Comparison of ENCODE assay signal across 21 mouse cellular contexts in genomic region chr3:108090561-108090960, GRCm38 (mm10). TPM values are rescaled to one million over a fixed set of nuclear protein-coding genes. Genes with fewer than 3 reads are reported as not detected.
A peak's percentile ranks its signal among the peaks of the same experiment; 100 is the strongest.
DNase-seq lines count a peak whose midpoint lies in the region; ATAC-seq and TF ChIP-seq lines count a peak whose summit lies in the region.
"Had no signal": no experiment of that assay in that cellular context is flagged by ENCODE, and none has a peak within 500 bp of the region (broad histone marks: within the 10 kb centered on the region; RNA-seq: fewer than 3 reads in every experiment).

No protein-coding gene starts in this region.

- no peaks in the 10 kb centered on the region for H3K9me3 ChIP-seq in heart, embryonic 10.5 days
- no peaks in the 10 kb centered on the region for H3K9me3 ChIP-seq in heart, embryonic 11.5 days (replicated peaks; ENCODE audit: control insufficient read depth, low read length)
- H3K9me3 ChIP-seq in embryonic facial prominence, embryonic 15.5 days (replicated peaks): no peaks in the 10 kb centered on the region
- H3K9me3 ChIP-seq in stomach, embryonic 16.5 days (replicated peaks; ENCODE audit: control insufficient read depth, low read length): no peaks in the 10 kb centered on the region
- H3K9me3 ChIP-seq: embryonic facial prominence, embryonic 13.5 days; forebrain, embryonic 15.5 days; hindbrain, embryonic 12.5 days had no signal

- no peak for TF ChIP-seq POLR2A in embryonic fibroblast, embryonic 13.5 days (IDR thresholded peaks at IDR 0.05; ENCODE audit: low read depth, low read length)

- H3K27ac ChIP-seq in heart, embryonic 10.5 days: no peak overlapping the region
- H3K27ac ChIP-seq in heart, embryonic 11.5 days (ENCODE audit: low read depth, low read length): no peak overlapping the region
- H3K27ac ChIP-seq in embryonic facial prominence, embryonic 15.5 days (replicated peaks): peak overlapping the region; percentile 48; the same call in 1 of the 2 replicates
- H3K27ac ChIP-seq in embryonic fibroblast, embryonic 13.5 days (ENCODE audit: insufficient read depth, low read length): peak overlapping the region; percentile 88
- H3K27ac ChIP-seq in stomach, embryonic 16.5 days (ENCODE audit: low read length): peak overlapping the region; percentile 57; the same call in 1 of the 2 replicates
- H3K27ac ChIP-seq: forebrain, embryonic 15.5 days; heart, adult 2 months; hindbrain, embryonic 12.5 days had no signal

- H3K4me1 ChIP-seq in heart, embryonic 10.5 days: peaks cover 36% of the 10 kb centered on the region
- H3K4me1 ChIP-seq in heart, embryonic 11.5 days (ENCODE audit: control insufficient read depth, insufficient read depth, low read length): peaks cover 16% of the 10 kb centered on the region
- H3K4me1 ChIP-seq in embryonic facial prominence, embryonic 15.5 days: peaks cover 40% of the 10 kb centered on the region
- peaks cover 12% of the 10 kb centered on the region for H3K4me1 ChIP-seq in embryonic fibroblast, embryonic 13.5 days (ENCODE audit: control insufficient read depth, insufficient read depth, low read length)
- peaks cover 28% of the 10 kb centered on the region for H3K4me1 ChIP-seq in stomach, embryonic 16.5 days (ENCODE audit: control insufficient read depth, insufficient read depth, low read length)

- no peaks in the 10 kb centered on the region for H3K36me3 ChIP-seq in heart, embryonic 10.5 days
- no peaks in the 10 kb centered on the region for H3K36me3 ChIP-seq in heart, embryonic 11.5 days (ENCODE audit: control insufficient read depth, insufficient read depth, low read length)
- H3K36me3 ChIP-seq in embryonic facial prominence, embryonic 15.5 days: no peaks in the 10 kb centered on the region
- no peaks in the 10 kb centered on the region for H3K36me3 ChIP-seq in stomach, embryonic 16.5 days (ENCODE audit: control insufficient read depth, insufficient read depth, low read length)
- H3K36me3 ChIP-seq: embryonic facial prominence, embryonic 13.5 days; forebrain, embryonic 15.5 days; hindbrain, embryonic 12.5 days had no signal

- H3K9ac ChIP-seq in heart, embryonic 11.5 days (ENCODE audit: low read depth, low read length): no peak overlapping the region
- no peak overlapping the region for H3K9ac ChIP-seq in embryonic facial prominence, embryonic 15.5 days
- no peak overlapping the region for H3K9ac ChIP-seq in stomach, embryonic 16.5 days (ENCODE audit: low read length)
- H3K9ac ChIP-seq: embryonic facial prominence, embryonic 13.5 days; forebrain, embryonic 15.5 days; hindbrain, embryonic 12.5 days had no signal

- no peak overlapping the region for H3K4me3 ChIP-seq in heart, embryonic 10.5 days
- no peak overlapping the region for H3K4me3 ChIP-seq in heart, embryonic 11.5 days (ENCODE audit: low read depth, low read length)
- no peak overlapping the region for H3K4me3 ChIP-seq in embryonic facial prominence, embryonic 15.5 days (replicated peaks)
- H3K4me3 ChIP-seq in embryonic fibroblast, embryonic 13.5 days (ENCODE audit: insufficient read depth, low read length): no peak overlapping the region
- H3K4me3 ChIP-seq in stomach, embryonic 16.5 days (replicated peaks; ENCODE audit: low read length): no peak overlapping the region
- H3K4me3 ChIP-seq: embryonic facial prominence, embryonic 13.5 days; erythroblast, embryonic 14.5 days; forebrain, embryonic 15.5 days; heart, adult 2 months; hindbrain, embryonic 12.5 days had no signal

- H3K4me2 ChIP-seq in heart, embryonic 11.5 days: no peak overlapping the region
- no peak overlapping the region for H3K4me2 ChIP-seq in embryonic facial prominence, embryonic 15.5 days (replicated peaks)
- no peak overlapping the region for H3K4me2 ChIP-seq in stomach, embryonic 16.5 days (ENCODE audit: low read depth, low read length)
- H3K4me2 ChIP-seq: embryonic facial prominence, embryonic 13.5 days; forebrain, embryonic 15.5 days; hindbrain, embryonic 12.5 days had no signal

- peaks cover 4% of the 10 kb centered on the region; the same call in 1 of the 2 replicates for H3K27me3 ChIP-seq in heart, embryonic 10.5 days (ENCODE audit: insufficient read depth, poor library complexity, severe bottlenecking)
- no peaks in the 10 kb centered on the region for H3K27me3 ChIP-seq in heart, embryonic 11.5 days (ENCODE audit: control insufficient read depth, insufficient read depth, low read length)
- no peaks in the 10 kb centered on the region for H3K27me3 ChIP-seq in embryonic facial prominence, embryonic 15.5 days
- H3K27me3 ChIP-seq in stomach, embryonic 16.5 days (ENCODE audit: control insufficient read depth, insufficient read depth, low read length): no peaks in the 10 kb centered on the region
- H3K27me3 ChIP-seq: embryonic facial prominence, embryonic 13.5 days; forebrain, embryonic 15.5 days; hindbrain, embryonic 12.5 days had no signal

- DNase-seq in heart, embryonic 10.5 days (ENCODE audit: low spot score): peak; percentile 39
- no peak for DNase-seq in left cerebral cortex, adult 8-10 months (ENCODE audit: low spot score in 2 of 2)
- no peak for DNase-seq in left cerebral cortex, adult 11 months (ENCODE audit: low spot score)
- DNase-seq: adrenal gland, postnatal 14 days; cerebellum, adult 18-20 months; cerebellum, postnatal 10 days; embryo, embryonic 11 days; gastrocnemius, postnatal 10 days; heart, adult 2 months; heart, postnatal 4 days had no signal

- TF ChIP-seq CTCF in embryonic fibroblast, embryonic 13.5 days (IDR thresholded peaks at IDR 0.05; ENCODE audit: borderline replicate concordance, insufficient read depth, low read length): no peak

- ATAC-seq in heart, embryonic 11.5 days (replicated peaks; ENCODE audit: insufficient number of reproducible peaks, low FRiP score, low TSS enrichment): no peak
- ATAC-seq in embryonic facial prominence, embryonic 15.5 days (ENCODE audit: insufficient number of reproducible peaks, low FRiP score, low TSS enrichment, low read depth): no peak
- no peak for ATAC-seq in stomach, embryonic 16.5 days (ENCODE audit: insufficient read depth, low FRiP score)
- ATAC-seq: forebrain, embryonic 15.5 days; hindbrain, embryonic 16.5 days; inflammation-experienced regulatory T-cells, adult 6 months; intestine, postnatal 0 days had no signal

- WGBS in heart, embryonic 10.5 days: 84% methylated on average over 2 of the region's 2 CpGs
- WGBS in heart, embryonic 11.5 days (ENCODE audit: insufficient replicate concordance): 83% methylated on average over 2 of the region's 2 CpGs
- 72% methylated on average over 2 of the region's 2 CpGs for WGBS in embryonic facial prominence, embryonic 15.5 days
- WGBS in stomach, embryonic 16.5 days: 83% methylated on average over 2 of the region's 2 CpGs

RNA-seq across cellular contexts. Expression of gene Gnat2, which starts 2.0 kb away (rescaled TPM):
- polyA plus RNA-seq in heart, embryonic 10.5 days (2016; fragmentation: Nextera tagmentation; extraction: Ambion mirVana): 1.1 and 1.9 TPM in 2 replicates
- 1.1 and 1.3 TPM in 2 replicates for polyA plus RNA-seq in heart, embryonic 11.5 days (2014; fragmentation: Nextera tagmentation; extraction: Ambion mirVana)
- 0.39 and 0.61 TPM in 2 replicates for polyA plus RNA-seq in embryonic facial prominence, embryonic 15.5 days (2015; fragmentation: Nextera tagmentation; extraction: Ambion mirVana)
- 1.0 and 1.1 TPM in 2 replicates for polyA plus RNA-seq in embryonic fibroblast, embryonic 13.5 days (2011; ENCODE audit: insufficient read length, low read depth, missing spikeins)
- polyA plus RNA-seq in stomach, embryonic 16.5 days (2015; fragmentation: Nextera tagmentation; extraction: Ambion mirVana): 1.3 TPM in 2 replicates
- under 1 TPM in 2 of 4 experiments, not detected in 2; 0.21 to 0.46 TPM for total RNA-seq in left cerebral cortex, adult 8-10 months (2022)
- polyA plus RNA-seq: heart, adult 2 months; inflammation-experienced regulatory T-cells, adult 6 months had no signal

RNA-seq across cellular contexts. Expression of gene Ampd2, which starts 4.1 kb away (rescaled TPM):
- polyA plus RNA-seq in heart, embryonic 10.5 days (2016; fragmentation: Nextera tagmentation; extraction: Ambion mirVana): 57.5 and 62.8 TPM in 2 replicates
- polyA plus RNA-seq in heart, embryonic 11.5 days (2014; fragmentation: Nextera tagmentation; extraction: Ambion mirVana): 30.6 and 32.1 TPM in 2 replicates
- polyA plus RNA-seq in embryonic facial prominence, embryonic 15.5 days (2015; fragmentation: Nextera tagmentation; extraction: Ambion mirVana): 44.3 and 44.9 TPM in 2 replicates
- polyA plus RNA-seq in embryonic fibroblast, embryonic 13.5 days (2011; ENCODE audit: insufficient read length, low read depth, missing spikeins): 48.3 and 50.0 TPM in 2 replicates
- 49.8 and 51.9 TPM in 2 replicates for polyA plus RNA-seq in stomach, embryonic 16.5 days (2015; fragmentation: Nextera tagmentation; extraction: Ambion mirVana)
- total RNA-seq in left cerebral cortex, adult 8-10 months (2022): 10 to 100 TPM; 56.4 to 61.4 (median 58.1) TPM

RNA-seq across cellular contexts. Expression of gene Gstm4, which starts 45.9 kb away (rescaled TPM):
- 16.9 and 21.1 TPM in 2 replicates for polyA plus RNA-seq in heart, embryonic 10.5 days (2016; fragmentation: Nextera tagmentation; extraction: Ambion mirVana)
- polyA plus RNA-seq in heart, embryonic 11.5 days (2014; fragmentation: Nextera tagmentation; extraction: Ambion mirVana): 14.7 and 17.7 TPM in 2 replicates
- 12.7 and 15.3 TPM in 2 replicates for polyA plus RNA-seq in embryonic facial prominence, embryonic 15.5 days (2015; fragmentation: Nextera tagmentation; extraction: Ambion mirVana)
- 11.1 and 11.5 TPM in 2 replicates for polyA plus RNA-seq in embryonic fibroblast, embryonic 13.5 days (2011; ENCODE audit: insufficient read length, low read depth, missing spikeins)
- polyA plus RNA-seq in stomach, embryonic 16.5 days (2015; fragmentation: Nextera tagmentation; extraction: Ambion mirVana): 26.5 and 29.6 TPM in 2 replicates
- 10 to 100 TPM in 3 of 4 experiments, 1 to 10 TPM in 1; 10.0 to 12.6 (median 11.2) TPM for total RNA-seq in left cerebral cortex, adult 8-10 months (2022)

RNA-seq across cellular contexts. Expression of gene Gnai3, which starts 55.4 kb away (rescaled TPM):
- polyA plus RNA-seq in heart, embryonic 10.5 days (2016; fragmentation: Nextera tagmentation; extraction: Ambion mirVana): 106 and 131 TPM in 2 replicates
- polyA plus RNA-seq in heart, embryonic 11.5 days (2014; fragmentation: Nextera tagmentation; extraction: Ambion mirVana): 91.3 and 102 TPM in 2 replicates
- 154 and 161 TPM in 2 replicates for polyA plus RNA-seq in embryonic facial prominence, embryonic 15.5 days (2015; fragmentation: Nextera tagmentation; extraction: Ambion mirVana)
- polyA plus RNA-seq in embryonic fibroblast, embryonic 13.5 days (2011; ENCODE audit: insufficient read length, low read depth, missing spikeins): 138 and 152 TPM in 2 replicates
- polyA plus RNA-seq in stomach, embryonic 16.5 days (2015; fragmentation: Nextera tagmentation; extraction: Ambion mirVana): 177 and 182 TPM in 2 replicates
- 10 to 100 TPM; 25.0 to 28.1 (median 25.9) TPM for total RNA-seq in left cerebral cortex, adult 8-10 months (2022)

Comparison
In these comparisons a context has a peak if more than half of its experiments do, and no peak if none do; other contexts are left out.
1. H3K27ac ChIP-seq: peak in embryonic facial prominence, embryonic 15.5 days (single experiment), embryonic fibroblast, embryonic 13.5 days (single experiment) and stomach, embryonic 16.5 days (single experiment); none in heart, embryonic 10.5 days (single experiment) and heart, embryonic 11.5 days (single experiment).